Mouse (Mus musculus) heart, postnatal 14 days (tissue): ENCODE measurements around the gene Gsta4. TPM values are rescaled to one million over a fixed set of nuclear protein-coding genes. Genes with fewer than 3 reads are reported as not detected.
A peak's percentile ranks its signal among the peaks of the same experiment; 100 is the strongest.
"Not testable (repeated sequence)": the region's sequence is repeated elsewhere in the genome, so short reads cannot be mapped to it uniquely, and the experiment has no call there.

Source experiments
- DNase-seq, 2 experiments: peaks; one replicate each; pipeline ENCODE4 v3.0.0; 2021 to 2022
- intact Hi-C: fragments of 180-260 bp; cut with DNase I; formaldehyde crosslinking; loops from one replicate; pipeline ENCODE4 v1.15.1; 2025
- long read RNA-seq, 2 experiments: library from polyadenylated mRNA; stranded (forward); transcript quantifications; one replicate each; pipeline ENCODE4 v2.0.0; 2021
- total RNA-seq, 2 experiments: library from RNA; stranded (reverse); gene quantifications; 2 replicates each; pipeline ENCODE4 v1.2.3; 2021

Gene Gsta4
- 10 to 100 TPM; 60.1 to 70.6 TPM for total RNA-seq
- long read RNA-seq, experiment 1, transcript Gsta4-201 (7 exons, 977 nt) = major isoform, 47 of 49 reads
- long read RNA-seq, experiment 1, partial matches to known transcripts = 2 of 49 reads
- long read RNA-seq, experiment 1, other reads (novel, unspliced or antisense) = 0 of 49 reads
- long read RNA-seq, experiment 2, transcript Gsta4-201 (7 exons, 977 nt) = major isoform, 35 of 35 reads
- long read RNA-seq, experiment 2, partial matches to known transcripts = 0 of 35 reads
- long read RNA-seq, experiment 2, other reads (novel, unspliced or antisense) = 0 of 35 reads

DNA sequence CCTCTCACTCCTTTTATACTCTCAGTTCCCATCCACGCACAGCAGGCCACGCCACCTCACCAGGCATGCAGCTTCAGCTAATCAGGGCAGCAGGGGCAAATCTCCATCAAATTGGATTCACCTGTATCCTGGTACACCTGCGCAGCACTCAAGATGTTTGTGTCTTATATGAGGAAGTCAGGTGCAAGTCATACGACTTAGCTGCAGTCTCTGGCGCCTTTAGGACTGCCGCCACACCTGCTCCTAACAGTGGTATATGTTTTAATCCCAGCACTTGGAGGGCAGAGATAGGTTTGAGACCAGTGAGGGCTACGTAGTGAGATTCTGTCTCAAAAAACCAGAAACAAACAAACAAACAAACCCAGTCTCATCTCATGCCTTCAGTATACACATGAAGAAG is at the start of gene Gsta4:
TSS of gene Gsta4 (plus strand) at position 301 of the 400 bp plus-strand sequence.
- DNase-seq, intact Hi-C loops: not testable (repeated sequence)

DNA sequence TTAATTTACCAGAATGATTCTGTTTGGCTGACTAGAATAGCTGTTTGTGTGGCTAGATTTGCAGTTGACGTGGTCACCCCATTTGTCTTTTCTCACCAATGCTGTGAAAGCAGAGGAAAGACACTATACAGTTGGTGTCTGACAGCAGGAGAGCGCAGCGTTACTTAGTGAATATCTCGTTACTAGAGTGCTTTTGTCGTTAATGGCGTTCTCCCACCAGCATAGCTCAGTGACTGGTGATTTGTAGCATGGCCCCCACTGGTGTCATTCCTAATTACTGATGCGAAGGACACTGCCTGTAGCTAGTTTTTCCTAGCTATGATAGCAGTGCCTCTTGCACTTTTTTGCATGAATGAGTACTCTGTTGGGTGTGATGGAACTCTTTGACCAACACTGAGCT is 46.9 kb upstream of the Gsta4 start:
- no peak for DNase-seq
- intact Hi-C loops = no loop called here

DNA sequence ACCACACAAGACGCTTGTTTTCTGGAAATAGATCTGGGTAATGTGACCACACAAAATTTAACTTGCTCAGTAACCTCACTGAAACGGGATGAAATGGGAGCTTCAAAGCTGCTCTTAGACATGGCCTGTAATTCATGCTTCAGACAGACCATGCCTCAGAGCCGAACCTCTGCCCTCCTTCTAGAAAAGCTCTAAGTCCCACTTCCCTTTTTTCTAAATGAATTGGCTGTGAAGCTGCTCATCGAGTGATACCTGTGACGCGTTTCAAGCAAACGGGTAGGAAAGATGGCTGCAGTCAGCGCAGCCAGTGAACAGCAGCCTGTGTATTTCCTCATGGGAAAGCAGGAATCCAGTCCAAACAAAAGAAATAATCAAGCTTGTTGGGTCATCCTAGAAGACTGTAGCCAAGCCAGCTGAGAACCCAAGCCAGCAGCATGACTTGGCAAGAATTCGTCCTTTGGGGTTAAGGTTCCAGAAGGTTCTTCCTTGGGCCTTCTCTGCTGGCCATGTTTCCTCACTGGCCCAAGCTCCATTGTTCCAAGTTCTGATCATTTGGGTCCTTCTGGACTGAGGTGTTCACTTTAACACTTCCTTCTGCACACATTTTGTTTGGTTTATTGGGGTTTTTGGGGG is 44.4 kb upstream of the Gsta4 start:
- intact Hi-C loops = no loop called here
- peak; percentile 25 to 40 for DNase-seq

DNA sequence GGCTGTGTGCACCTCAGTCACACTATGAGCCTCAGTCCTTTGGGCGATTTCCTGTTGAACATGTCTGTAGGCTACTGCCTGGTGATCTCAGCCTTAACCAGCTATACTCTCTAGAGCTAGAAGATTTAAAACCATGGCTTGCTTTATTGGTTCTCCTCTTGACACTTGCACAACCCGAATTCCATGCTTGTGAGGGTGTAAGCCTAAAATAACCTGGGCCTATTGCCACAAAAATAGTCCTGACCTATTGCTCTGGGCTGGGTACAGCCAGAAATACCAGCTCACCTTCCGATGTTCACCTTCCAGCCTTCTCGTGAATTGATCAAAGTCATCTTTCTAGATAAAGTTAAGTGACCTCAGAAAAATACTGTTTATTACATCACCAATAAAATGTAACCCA is 43.1 kb upstream of the Gsta4 start:
- intact Hi-C loops = no loop called here
- DNase-seq = peak in 1 of 2 experiments; percentile 40

DNA sequence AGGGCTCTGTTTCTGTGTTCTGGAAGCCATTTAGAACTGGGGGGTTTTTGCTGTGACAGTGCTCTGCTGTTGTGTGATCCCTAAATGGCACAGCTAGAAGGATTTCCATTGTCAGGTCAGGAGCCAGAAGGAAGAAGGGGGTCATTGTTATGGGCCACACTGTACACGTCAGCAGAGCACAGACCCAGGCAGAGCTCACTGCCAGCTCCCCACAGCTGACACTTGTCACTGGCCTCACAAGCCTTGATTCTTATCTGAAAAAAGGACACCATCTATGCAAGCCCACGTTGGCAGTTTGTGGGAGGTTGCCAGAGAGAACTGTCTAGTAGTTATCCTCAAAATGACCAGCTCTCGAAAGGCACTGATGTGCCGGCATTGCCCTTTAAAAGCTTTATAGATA is 36.5 kb upstream of the Gsta4 start:
- no peak for DNase-seq
- intact Hi-C loops = no loop called here

DNA sequence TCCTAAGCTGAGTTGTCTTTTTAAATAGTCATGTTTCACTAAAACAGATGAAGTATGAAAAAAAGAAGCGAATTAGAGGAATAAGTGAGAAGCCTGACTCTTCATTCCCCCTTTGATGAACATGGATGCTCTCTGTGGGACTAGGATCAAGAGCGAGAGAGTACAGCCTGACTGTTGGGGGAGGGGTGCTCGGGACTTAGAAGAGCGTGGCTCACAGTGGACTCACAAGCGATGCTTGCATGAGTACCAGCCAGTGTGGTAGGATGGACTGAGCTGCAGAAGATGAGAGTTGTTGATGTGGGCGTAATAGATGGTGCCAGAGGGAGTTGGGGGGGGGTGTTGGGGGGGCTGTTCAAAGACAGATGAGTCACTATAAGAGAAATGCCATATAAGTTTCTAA is 35.9 kb upstream of the Gsta4 start:
- no peak for DNase-seq
- intact Hi-C loops = no loop called here

DNA sequence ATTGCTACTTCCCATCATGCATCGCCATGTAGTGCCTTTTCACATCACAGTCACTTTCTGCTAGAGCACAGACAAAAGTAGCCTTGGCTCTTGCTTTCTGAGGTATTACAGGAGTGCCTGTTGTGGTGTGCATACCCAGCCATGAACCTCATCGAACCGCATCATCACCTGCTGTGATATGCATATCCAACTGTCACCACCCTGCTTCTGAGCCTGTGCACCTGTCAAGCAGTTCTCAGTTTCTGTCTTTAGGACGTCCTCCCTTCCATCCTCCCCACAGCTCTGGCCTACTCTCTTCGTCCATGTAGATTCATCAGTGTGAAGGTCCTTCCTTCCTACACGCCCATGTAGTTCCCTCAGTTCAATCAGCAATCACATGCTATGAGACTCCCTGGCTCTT is 34.4 kb upstream of the Gsta4 start:
- intact Hi-C loops = no loop called here
- no peak for DNase-seq

DNA sequence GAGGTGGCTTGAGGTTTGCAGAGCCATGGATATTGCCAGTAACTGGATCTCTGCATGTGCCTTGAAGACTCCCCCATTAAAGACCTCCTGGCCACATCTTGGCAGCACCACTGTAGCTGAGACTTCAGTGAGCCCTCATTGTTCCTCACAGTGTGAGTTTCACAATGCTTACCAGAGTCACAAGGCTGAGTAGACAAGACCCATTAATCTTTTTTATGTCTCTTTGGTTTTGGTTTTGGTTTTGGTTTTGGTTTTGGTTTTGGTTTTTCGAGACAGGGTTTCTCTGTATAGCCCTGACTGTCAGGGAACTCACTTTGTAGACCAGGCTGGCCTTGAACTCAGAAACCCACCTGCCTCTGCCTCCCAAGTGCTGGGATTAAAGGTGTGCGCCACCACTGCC is 32.8 kb upstream of the Gsta4 start:
- intact Hi-C loops, DNase-seq: not testable (repeated sequence)

DNA sequence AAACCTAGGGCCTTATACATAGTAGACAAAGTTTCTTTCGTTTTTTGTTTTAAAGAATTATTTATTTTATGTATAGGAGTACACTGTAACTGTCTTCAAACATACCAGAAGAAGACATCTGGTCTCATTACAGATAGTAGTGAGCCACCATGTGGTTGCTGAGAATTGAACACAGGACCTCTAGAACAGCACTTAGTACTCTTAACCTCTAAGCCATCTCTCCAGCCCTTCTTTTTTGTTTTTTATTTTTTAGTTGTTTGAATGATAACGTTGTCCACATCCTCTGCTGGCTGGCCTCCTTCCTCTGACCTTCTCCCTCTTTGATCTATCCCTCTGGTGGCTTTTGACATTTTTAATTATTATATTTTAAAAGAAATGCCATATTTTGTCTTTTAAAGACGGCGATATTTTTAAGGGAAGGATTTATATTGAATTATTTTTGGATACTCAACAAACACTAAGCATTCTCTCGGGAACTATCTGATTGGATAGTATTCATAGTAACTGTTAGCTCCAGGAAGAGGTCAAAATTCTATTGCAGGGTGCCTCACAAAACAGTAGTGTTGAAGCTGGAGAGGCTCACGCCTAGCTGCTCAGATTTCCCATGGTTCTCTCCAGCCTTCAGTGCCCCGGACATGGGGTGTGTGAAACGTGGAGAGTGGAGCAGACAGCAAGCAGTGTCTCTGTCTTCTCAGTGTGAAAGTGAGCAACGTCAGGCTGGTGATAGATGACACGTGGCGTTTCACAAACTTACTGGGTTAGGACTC is 28.2 kb upstream of the Gsta4 start:
- intact Hi-C loops = loop anchor here (1.0 kb wide), 1 partner anchor 41 kb away; no protein-coding TSS in a partner anchor
- DNase-seq = no peak

DNA sequence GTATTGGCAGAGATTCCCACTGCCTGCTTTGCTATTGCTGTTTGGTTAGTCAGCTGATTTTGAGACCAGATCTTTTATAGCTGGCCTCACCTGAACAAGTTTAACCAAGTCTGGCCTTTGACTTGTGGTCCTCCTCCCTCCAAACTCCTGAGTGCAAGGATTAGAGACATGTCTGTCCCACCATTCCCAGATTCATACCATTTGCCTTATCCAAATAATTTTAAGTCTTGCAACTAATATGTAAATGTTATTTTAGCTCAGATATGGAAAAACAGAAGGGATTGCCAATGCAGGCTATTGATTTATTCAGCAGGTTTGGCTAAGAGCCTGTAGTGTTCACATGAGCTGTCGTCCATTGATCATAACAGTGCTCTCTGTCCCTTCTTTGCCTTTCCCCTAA is 25.4 kb upstream of the Gsta4 start:
- DNase-seq = no peak
- intact Hi-C loops = no loop called here

DNA sequence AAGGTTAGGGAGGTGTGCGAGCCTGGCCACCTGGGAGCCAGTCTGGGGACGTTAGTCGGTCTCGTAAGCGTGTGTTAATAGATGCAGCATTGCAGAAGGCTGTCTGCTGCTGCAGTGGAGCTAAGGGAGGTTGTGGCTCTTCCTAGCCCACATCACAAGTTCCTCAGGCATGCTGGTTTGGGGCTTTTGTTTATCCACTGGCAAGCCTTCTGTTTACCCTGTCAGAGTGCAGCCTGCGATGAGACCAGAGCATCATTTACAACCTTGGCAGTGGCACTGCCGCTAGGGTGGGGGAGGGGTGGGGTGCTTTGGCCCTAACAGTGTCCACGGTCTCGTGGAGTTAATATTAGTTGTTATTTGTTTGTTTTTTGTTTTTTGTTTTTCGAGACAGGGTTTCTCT is 19.3 kb upstream of the Gsta4 start:
- DNase-seq = no peak
- intact Hi-C loops = no loop called here

DNA sequence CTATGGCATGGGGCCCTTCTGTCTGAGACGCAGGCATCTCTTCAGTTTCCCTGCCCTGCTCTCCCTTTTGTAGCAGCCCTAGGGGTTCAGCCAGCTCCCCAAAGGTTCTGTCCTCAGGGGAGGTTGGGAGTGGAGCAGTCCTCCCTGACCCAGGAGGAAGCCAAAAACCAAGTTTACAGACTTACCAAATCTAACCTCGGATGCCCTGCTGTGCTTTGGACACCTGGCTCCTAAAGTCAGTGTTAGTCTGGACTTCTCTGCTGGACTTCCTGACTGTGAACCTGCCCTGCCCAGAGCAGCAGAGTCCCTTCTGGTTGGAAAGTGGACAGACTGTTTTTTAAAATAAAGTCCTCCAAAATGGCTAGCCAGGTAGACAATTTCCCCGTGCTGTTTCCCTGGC is 17.8 kb upstream of the Gsta4 start:
- intact Hi-C loops = no loop called here
- DNase-seq = no peak

DNA sequence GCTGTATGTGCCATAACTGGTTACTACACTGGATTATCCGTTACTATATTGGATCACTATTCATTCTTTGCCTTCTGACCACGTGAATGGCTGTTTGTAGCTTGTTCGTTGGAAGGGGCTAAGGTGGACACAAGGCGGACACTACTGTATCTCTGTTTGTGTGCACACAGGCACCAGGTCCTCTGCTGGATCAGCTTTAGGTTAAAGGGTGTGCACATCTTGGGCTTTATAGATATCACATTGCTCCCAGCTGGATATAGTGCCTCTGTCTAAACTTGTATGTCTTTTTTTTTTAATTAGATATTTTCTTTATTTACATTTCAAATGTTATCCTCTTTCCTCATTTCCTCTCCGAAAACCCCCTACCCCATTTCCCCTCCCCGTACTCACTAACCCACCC is 17.1 kb upstream of the Gsta4 start:
- intact Hi-C loops = no loop called here
- DNase-seq = no peak

DNA sequence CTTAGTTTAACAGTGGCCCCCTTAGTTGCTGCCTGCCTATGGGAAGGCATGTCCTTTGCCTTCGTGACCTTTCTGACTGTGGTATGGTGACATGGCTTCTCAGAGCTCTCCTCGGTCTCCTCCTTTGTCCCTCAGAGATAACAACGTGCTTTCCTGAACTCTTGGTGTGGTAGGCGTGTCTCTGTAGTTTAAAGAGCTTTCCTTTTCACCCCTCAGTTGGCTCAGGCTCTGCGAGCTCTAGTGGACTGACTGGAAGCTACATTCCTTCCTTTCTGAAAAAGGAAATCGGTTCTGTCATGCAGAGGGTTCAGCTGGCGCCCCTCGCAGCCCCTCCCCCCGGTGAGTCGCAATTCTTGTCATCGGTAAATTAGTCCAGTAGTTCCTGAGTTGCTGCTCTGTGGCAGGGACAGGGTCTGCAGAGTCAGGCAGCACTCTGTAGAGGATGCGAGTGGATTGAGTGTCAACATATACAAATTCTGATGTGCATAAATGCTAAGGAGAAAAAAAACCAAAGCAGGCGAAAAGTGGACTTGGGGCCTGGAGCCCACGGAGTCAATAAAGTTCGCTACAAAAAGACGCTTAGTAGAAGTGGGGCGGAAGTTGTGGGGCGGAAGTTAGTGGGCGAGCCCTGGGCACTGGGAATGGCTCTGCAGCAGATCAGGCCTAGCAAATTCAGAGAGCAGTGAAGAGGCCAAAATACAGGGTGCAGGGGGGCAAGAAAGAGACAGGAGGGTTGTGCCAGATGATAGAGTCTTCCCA is 15.7 kb upstream of the Gsta4 start:
- intact Hi-C loops = no loop called here
- DNase-seq = peak in 1 of 2 experiments; percentile 15

DNA sequence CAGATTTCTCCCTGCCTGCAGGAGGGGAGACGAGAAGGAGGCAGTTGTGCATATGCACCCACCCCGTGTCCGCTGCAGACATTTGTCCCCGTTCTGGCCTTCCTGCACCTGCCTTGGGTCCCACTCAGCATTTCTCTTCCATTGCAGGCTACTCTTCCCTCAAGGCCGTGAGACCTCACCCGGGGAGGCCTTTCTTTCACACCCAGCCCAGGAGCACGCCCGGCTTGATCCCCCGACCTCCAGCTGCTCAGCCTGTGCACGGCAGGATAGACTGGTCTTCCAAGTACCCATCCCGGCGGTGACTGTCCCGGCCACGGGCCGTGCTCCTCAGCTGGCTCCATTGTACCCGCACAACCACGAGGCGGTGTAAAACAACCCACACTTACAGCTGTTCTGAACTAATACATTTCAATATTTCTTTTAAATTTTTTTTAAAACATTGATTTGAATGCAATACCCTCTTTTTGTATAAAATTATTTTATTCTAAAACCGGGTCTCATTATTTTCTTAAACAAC is 15.1 kb upstream of the Gsta4 start:
- intact Hi-C loops = no loop called here
- no peak for DNase-seq

DNA sequence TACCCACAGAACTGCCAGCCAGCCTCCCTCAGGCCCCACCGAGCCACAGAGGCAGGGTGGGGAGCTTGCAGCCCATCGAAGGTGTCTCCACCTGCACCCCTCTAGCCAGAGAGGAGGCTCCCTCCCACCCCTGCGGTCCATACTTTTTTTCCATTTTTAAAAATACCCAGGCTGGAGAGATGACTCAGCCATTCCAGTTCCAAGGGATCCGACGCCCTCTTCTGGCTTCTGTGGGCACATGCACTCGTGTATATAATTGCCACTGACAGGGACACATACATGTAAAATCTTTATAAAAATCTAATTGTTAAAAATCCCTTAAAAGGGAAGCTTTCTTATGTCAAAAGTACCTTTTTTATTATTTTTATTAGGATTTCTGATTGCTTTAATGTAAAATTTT is 13.7 kb upstream of the Gsta4 start:
- intact Hi-C loops = no loop called here
- DNase-seq = no peak

DNA sequence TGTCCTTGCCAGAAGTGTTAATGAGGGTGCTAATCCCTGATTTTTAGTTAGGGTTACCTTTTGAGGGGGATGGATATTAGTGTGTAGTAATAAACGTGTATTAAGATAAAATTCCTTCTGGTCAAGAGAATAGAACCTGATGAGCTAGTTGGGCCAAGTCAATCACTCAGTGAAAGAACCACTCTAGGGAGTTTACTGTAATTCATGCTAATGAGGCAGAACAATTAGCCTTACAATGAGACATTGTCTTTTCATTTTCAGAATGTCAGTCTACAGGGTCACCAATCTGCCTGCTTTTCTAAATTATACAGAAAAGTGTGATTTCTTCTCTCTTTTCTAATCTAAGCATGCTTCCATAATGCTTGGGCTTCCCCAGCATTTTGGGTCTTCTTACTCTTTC is 8.6 kb upstream of the Gsta4 start:
- DNase-seq = no peak
- intact Hi-C loops = no loop called here

DNA sequence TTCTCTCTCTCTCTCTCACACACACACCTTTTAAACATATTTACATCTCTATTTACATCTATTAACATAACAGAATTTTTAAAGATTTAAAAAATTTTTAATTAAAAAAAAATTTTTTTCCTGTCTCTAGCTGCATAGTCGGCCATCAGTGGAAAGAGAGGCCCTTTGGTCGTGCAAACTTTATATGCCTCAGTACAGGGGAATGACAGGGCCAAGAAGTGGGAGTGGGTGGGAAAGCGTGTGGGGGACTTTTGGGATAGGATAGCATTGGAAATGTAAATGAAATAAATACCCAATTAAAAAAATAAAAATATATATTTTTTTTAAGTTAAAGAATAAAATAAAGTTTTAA is 7.7 kb upstream of the Gsta4 start:
- DNase-seq, intact Hi-C loops: not testable (repeated sequence)

DNA sequence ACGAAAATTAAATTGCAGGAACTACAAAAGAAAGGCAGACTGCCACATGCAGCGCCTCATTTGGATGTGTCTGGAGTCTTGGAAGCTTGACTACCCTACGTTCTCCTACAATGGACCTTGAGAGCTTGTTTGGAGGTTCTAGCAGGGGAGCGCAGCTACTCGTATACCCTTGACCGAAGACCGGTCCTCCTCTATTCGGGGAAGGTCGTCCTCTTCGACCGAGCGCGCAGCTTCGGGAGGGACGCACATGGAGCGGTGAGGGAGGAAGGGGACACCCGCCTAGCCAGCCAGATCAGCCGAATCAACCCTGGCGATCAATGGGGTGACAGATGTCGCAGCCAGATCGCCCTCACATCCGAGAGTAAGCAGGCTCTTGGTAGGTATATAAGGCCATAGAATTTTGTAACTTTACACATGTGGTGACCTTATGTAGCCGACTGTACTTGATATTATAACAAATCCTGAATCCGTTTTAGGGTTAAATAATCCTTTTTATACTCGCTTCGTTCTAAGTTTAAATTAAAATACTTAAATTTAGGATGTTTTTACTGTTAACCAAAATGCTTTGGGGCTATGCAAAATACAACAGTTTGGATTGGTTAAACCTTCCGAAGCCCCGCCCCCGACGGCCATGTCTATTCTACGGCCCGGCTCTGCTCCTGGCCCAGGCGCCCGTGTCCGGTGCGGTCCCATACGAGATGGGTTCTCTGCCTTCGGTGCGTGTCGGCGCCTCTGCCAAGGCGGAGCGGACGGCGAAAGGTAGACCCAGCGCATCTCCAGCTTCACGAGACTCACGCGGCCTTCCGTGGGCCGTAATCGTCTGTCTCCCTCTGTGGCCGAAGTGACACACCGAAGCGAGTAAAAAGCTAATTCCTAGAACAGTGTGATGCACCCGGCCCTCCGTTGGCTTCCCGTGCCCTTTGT is 7.0 kb upstream of the Gsta4 start:
- DNase-seq = peak; percentile 96
- intact Hi-C loops = no loop called here
